Mouse (Mus musculus): ENCODE data around the gene Fjx1. TPM values are rescaled to one million over a fixed set of nuclear protein-coding genes. Genes with fewer than 3 reads are reported as not detected.

Fjx1 gene
- total RNA-seq, 2 experiments from 2014 or later = 57.3 to 62.8 TPM

- Histone ChIP-seq H3K27ac (no peak overlapping the region), H3K4me3 (no peak overlapping the region)
- intact Hi-C loops (cut with DNase I) = no loop called here
- DNase-seq (ENCODE audit: extremely low spot score in 1 of 2, low spot score in 2 of 2) = no peak
- TF ChIP-seq CTCF (IDR thresholded peaks at IDR 0.05) = no peak
Measured at GRCm38 (mm10) chr2:102416149-102416743, 36.1 kb downstream of the Fjx1 start.

DNA sequence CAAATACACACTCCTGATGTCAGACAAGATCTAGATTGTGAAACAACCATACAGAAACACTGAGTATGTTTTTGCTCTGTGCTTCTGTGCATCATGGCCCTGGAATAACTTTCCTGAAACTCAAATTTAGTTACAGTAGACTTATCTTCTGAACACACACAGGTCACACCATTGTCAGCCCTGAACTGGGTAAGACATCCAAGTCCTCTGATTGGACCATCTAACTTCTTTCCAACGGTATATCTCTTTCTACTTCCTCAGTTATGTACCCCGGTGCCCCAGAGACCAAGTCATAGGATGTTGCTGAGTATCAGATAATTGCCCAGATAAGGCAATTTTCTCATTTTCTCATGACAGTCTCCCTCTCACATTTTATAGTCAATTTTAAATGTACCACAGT, 39.6 kb downstream of the Fjx1 start:
- no peak for TF ChIP-seq CTCF (IDR thresholded peaks at IDR 0.05)
- no peak for DNase-seq (ENCODE audit: extremely low spot score in 1 of 2, low spot score in 2 of 2)
- no peak overlapping the region for H3K27ac ChIP-seq
- intact Hi-C loops (cut with DNase I) = no loop called here
- H3K4me3 ChIP-seq = no peak overlapping the region

DNA sequence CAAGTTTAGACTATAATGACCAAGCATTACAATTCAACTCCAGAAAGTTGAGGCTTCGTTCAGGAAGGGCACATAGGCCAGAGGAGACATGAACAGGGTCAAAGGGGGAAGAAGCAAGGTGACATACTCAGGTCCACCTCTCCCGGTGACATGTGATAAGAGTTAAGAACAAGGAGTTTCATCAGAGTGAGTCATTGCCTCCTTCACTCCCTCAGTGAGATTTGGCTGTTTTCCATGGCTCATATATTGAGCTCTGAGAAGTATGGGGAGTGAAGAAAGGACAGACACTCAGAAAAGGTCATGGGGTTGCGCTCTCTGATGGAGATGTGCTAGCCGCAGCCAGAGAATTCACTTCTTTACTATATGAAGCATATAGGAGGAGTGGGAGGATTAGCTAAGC, 41.7 kb downstream of the Fjx1 start:
- Histone ChIP-seq H3K27ac (no peak overlapping the region), H3K4me3 (no peak overlapping the region)
- intact Hi-C loops (cut with DNase I) = no loop called here
- TF ChIP-seq CTCF (IDR thresholded peaks at IDR 0.05) = no peak
- DNase-seq (ENCODE audit: extremely low spot score in 1 of 2, low spot score in 2 of 2) = no peak

GRCm38 (mm10) chr2:102409741-102410140, 42.6 kb downstream of the Fjx1 start:
- no peak overlapping the region for H3K4me3 ChIP-seq
- intact Hi-C loops (cut with DNase I) = no loop called here
- no peak overlapping the region for H3K27ac ChIP-seq
- DNase-seq (ENCODE audit: extremely low spot score in 1 of 2, low spot score in 2 of 2) = no peak
- no peak for TF ChIP-seq CTCF (IDR thresholded peaks at IDR 0.05)

- no peak for DNase-seq (ENCODE audit: extremely low spot score in 1 of 2, low spot score in 2 of 2)
- no peak within 1 kb of the TSS for H3K27ac ChIP-seq
- intact Hi-C loops (cut with DNase I) = no loop called here
- no peak for TF ChIP-seq CTCF (IDR thresholded peaks at IDR 0.05)
- H3K4me3 ChIP-seq = peak within 1 kb of the TSS; percentile 34
Measured at GRCm38 (mm10) chr2:102407363-102408184, 44.7 kb downstream of the Fjx1 start, which contains the start of gene Trim44. Trim44 (minus strand) TSS chr2:102407828.

DNA sequence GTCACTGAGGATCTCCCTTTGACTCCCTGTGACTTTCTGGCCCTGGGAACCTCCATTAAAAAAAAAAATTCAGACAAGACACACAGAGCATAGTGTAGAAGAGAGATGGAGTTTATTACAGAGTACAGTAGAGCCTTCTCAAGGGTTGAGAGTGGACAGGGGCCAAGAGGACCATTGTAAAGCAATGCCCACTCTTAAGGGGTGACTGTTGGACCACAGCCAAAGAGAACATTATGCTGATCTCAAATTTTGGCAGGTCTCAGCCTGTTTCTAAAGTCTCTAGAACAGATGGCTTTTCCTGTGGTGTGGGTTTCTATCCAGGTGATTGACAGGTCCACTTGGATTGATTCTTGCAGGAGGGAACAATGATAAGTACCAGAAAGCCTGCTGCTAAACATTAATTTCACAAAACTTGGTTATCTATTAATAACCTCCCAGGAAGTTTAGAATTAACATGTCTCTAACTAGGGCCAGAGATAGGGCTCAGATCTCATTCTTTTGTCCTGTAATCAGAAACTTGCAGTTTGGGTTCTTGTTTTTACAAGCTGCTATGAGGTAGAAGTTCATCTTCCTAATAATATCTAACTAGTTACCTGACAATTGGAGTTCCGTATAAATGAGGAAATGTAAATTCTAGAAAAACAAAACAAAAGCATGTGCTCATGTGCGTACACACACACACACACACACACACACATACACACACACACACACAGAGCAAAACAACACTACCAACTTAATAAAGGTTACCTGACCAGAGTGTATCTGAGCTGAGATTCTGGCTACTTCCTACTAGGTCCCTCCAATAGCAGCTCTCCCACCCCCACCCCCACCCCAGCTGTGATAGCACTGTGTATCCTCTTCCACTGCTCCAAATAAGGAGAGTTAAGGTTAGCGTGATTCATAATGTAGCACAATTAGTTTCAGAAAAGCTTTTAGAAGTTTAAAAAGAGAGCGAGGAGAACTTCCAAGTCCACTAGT, 45.7 kb downstream of the Fjx1 start:
- no peak for TF ChIP-seq CTCF (IDR thresholded peaks at IDR 0.05)
- no peak overlapping the region for H3K27ac ChIP-seq
- peak overlapping the region; percentile 34 for H3K4me3 ChIP-seq
- intact Hi-C loops (cut with DNase I) = no loop called here
- DNase-seq (ENCODE audit: extremely low spot score in 1 of 2, low spot score in 2 of 2) = no peak

DNA sequence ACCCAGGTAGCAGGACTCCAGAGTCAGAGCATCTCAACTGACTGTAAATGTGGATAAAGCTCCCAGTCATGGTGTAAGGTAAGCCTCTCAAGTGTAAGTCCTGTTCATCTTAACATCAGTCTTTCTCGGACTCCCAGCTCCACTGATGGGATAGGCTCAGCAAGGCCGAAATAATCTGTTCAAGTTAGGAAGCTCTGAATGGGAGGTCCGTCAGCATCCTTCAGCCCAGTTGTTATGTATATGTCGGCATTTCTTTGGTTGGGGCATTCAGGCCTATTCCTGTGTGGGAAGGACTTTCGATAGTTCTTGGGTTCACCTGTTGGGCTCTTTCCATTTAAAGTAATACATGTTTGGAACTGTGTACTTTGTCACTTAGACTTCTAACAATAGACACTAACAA, 48.3 kb downstream of the Fjx1 start:
- TF ChIP-seq CTCF (IDR thresholded peaks at IDR 0.05) = no peak
- intact Hi-C loops (cut with DNase I) = loop anchor here (5.0 kb wide), 1 partner anchor 102 kb away; no protein-coding TSS in a partner anchor
- Histone ChIP-seq H3K4me3 (no peak overlapping the region), H3K27ac (no peak overlapping the region)
- no peak for DNase-seq (ENCODE audit: extremely low spot score in 1 of 2, low spot score in 2 of 2)

DNA sequence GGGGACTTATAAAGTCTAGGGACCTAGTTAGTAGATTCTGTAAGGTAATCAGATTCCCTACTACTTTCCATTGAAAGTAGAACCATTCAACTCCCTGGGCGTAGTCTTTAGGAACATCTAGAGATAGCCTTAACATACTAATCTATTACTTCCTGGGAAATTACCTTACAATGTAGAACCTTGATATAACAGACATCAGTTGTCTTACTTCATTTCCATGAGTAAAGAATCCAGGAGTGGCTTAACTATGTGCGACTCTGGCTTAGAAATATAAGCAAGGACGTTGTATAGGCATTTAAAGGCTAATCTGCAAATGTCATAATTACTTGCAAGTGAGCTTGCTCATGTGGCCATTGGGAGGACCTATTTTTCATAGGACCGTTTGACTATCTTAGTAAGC, 49.0 kb downstream of the Fjx1 start:
- no peak for DNase-seq (ENCODE audit: extremely low spot score in 1 of 2, low spot score in 2 of 2)
- Histone ChIP-seq H3K27ac (no peak overlapping the region), H3K4me3 (no peak overlapping the region)
- no peak for TF ChIP-seq CTCF (IDR thresholded peaks at IDR 0.05)
- intact Hi-C loops (cut with DNase I) = loop anchor here (5.0 kb wide), 1 partner anchor 101 kb away; no protein-coding TSS in a partner anchor

DNA sequence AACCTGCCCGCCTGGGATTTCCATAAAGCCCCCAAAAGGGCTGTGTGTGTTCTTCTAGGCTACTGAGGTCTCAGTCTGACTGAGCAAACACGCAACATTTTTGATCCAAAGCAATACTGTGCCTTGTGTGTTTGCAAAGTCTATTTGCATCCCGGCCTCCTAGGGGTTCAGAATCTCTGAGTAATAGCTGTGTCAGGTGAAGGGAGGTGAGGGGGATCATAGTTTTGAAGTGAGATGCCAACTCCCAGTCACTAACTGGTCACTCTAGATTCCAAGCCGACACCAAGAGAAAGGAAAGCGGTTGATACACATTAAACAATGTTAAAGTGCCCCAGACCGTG, 51.0 kb downstream of the Fjx1 start:
- DNase-seq (ENCODE audit: extremely low spot score in 1 of 2, low spot score in 2 of 2) = no peak
- TF ChIP-seq CTCF (IDR thresholded peaks at IDR 0.05) = no peak
- H3K27ac ChIP-seq = peak overlapping the region; percentile 95
- peak overlapping the region; percentile 74 for H3K4me3 ChIP-seq
- intact Hi-C loops (cut with DNase I) = loop anchor here (2.0 to 5.0 kb wide), 2 partner anchors 49 to 99 kb away; no protein-coding TSS in a partner anchor

- Histone ChIP-seq H3K4me3 (peak overlapping the region; percentile 74), H3K27ac (peak overlapping the region; percentile 95)
- peak; percentile 89 for DNase-seq (ENCODE audit: extremely low spot score in 1 of 2, low spot score in 2 of 2)
- intact Hi-C loops (cut with DNase I) = loop anchor here (2.0 to 5.0 kb wide), 2 partner anchors 50 to 98 kb away; no protein-coding TSS in a partner anchor
- TF ChIP-seq CTCF (IDR thresholded peaks at IDR 0.05) = no peak
Measured at GRCm38 (mm10) chr2:102400605-102401351, 51.5 kb downstream of the Fjx1 start.
